Mouse (Mus musculus): Measurements from ENCODE around the gene Cmya5. TPM values are rescaled to one million over a fixed set of nuclear protein-coding genes. Genes with fewer than 3 reads are reported as not detected.
"Not testable (repeated sequence)": the region's sequence is repeated elsewhere in the genome, so short reads cannot be mapped to it uniquely, and the experiment has no call there.

The Cmya5 gene
- 0.11 and 0.14 TPM in 2 replicates for polyA plus RNA-seq (2016; fragmentation: Nextera tagmentation; extraction: Ambion mirVana)

DNA sequence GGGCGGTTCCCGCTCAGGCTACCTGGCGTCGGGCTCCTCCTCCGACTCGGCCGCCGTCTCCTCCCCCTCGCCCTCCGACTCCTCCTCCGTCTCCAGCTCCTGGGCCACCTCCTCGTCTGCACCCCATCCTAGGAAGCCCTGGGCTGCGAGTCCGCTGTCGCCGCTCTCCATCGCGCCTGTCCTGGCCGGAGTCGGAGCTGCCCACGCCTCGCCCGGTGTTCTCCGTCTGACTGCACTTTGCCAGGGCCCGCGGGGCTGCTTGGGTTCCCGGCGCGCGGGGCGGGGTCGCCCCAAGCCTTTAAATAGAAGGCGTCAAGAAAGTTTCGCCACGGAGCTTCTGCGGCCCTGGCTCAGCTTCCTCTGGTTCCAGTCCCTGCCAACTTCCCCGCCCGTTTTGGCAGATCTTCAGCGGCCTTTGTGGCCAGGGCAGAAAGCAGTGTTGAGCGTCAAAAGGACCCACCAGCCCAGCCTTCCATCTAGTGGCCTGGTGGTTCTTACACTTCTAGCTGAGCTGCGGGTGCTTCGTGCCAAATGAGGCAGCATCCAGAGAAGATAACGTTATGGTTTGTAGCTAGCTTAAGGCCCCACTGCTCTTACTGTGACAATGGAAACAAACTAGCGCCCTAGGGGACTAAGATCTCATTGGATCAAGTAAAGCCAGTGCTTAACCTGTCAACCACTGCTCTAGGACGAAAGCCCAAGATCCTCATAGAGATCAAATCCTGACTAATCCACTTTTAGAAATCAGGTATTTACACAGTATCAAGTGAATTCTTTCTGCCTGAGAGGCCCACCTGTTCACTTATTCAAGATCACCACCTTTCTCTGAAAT lies at the start of gene Cmya5:
Cmya5 (minus strand) TSS at position 389 of the 832 bp plus-strand sequence.
- H3K4me1 ChIP-seq = peaks cover 11% of the 10 kb centered on the region
- H3K9me3 ChIP-seq = no peaks in the 10 kb centered on the region
- H3K4me2 ChIP-seq (replicated peaks) = peak within 1 kb of the TSS; percentile 87
- no peaks in the 10 kb centered on the region for H3K27me3 ChIP-seq
- WGBS = under 1% methylated on average over 44 of the region's 45 CpGs
- H3K4me3 ChIP-seq = peak within 1 kb of the TSS; percentile 54
- H3K27ac ChIP-seq = peak within 1 kb of the TSS; percentile 75
- peak; percentile 85 for ATAC-seq (ENCODE audit: insufficient number of reproducible peaks, insufficient read depth, low FRiP score, low TSS enrichment)
- H3K9ac ChIP-seq = peak within 1 kb of the TSS; percentile 64
- peaks cover 12% of the 10 kb centered on the region for H3K36me3 ChIP-seq

DNA sequence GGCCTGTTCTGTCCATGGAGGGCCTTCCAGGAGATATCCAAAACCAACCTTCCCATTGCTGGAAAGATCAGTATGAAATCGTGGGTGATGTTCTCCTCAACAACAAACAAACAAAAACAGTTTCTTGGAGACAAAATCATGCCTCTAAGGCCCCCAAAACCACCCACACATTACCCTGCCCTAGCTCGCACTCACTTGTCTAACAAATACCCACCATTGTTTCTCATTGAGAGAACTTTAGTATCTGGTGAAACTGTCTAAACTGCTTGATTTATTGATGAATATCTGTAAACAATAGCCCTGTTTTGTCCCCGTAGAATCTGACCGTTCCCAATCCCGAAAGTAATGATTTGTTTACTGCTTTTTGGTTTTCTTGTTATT lies 48.1 kb upstream of the Cmya5 start:
- peak overlapping the region; percentile 99 for H3K27ac ChIP-seq
- peak overlapping the region; percentile 66 for H3K4me2 ChIP-seq (replicated peaks)
- peaks cover 10% of the 10 kb centered on the region for H3K4me1 ChIP-seq
- 76% methylated on average over 5 of the region's 5 CpGs for WGBS
- H3K4me3 ChIP-seq = peak overlapping the region; percentile 99
- 0 out of 2 replicates have a peak, but pooled peaks have one; percentile 31 for ATAC-seq (ENCODE audit: insufficient number of reproducible peaks, insufficient read depth, low FRiP score, low TSS enrichment)
- no peaks in the 10 kb centered on the region for H3K9me3 ChIP-seq
- no peaks in the 10 kb centered on the region for H3K27me3 ChIP-seq
- no peaks in the 10 kb centered on the region for H3K36me3 ChIP-seq
- peak overlapping the region; percentile 43 for H3K9ac ChIP-seq

DNA sequence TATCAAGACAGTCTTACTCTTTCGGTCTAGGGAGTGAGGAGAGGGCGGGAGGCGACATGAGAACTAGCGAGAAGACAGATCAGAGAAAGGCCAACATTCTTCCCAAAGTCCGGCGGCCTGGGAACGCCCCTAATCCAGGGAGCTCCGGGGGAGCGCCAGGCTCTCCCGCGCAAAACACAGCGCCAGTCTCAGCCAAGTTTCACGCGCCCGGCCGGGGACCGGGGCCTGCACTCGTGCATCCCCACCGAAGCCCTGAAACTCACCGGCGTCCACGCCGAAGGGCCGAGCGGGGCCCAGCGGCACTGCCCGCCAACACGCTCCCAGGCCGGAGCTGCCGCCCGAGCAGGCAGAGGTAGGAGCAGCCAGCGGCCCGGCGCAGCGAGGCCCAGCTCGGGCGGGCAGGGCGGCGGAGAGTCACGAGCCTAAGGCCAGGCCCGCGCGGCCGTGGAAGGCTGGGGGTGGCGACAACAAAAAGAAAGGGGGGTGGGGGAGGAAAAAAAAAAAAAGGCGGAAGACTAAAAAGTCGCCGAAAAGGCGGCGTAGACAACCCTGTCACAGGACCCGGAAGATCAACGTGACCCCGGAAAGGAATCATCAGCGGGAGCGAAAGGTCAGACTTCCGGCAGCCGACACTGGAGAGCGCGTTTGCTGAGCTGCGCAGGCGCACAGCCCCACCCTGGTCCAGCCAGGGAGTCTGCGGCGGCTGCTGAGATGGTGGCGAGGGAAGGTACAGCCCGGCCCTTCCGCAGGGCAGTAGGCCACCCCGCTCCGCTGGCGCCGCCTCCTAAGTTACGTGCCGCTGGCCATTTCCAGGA lies 47.5 kb upstream of the Cmya5 start, which contains the start of gene Tent2:
Tent2 (minus strand) TSS at position 555 of the 815 bp plus-strand sequence.
- H3K9me3 ChIP-seq = no peaks in the 10 kb centered on the region
- no peaks in the 10 kb centered on the region for H3K36me3 ChIP-seq
- H3K4me2 ChIP-seq (replicated peaks) = peak within 1 kb of the TSS; percentile 66
- under 1% methylated on average over 69 of the region's 72 CpGs for WGBS
- peaks cover 10% of the 10 kb centered on the region for H3K4me1 ChIP-seq
- peak within 1 kb of the TSS; percentile 99 for H3K4me3 ChIP-seq
- H3K9ac ChIP-seq = peak within 1 kb of the TSS; percentile 97
- peak within 1 kb of the TSS; percentile 99 for H3K27ac ChIP-seq
- ATAC-seq (ENCODE audit: insufficient number of reproducible peaks, insufficient read depth, low FRiP score, low TSS enrichment) = peak; percentile 99
- H3K27me3 ChIP-seq = no peaks in the 10 kb centered on the region

DNA sequence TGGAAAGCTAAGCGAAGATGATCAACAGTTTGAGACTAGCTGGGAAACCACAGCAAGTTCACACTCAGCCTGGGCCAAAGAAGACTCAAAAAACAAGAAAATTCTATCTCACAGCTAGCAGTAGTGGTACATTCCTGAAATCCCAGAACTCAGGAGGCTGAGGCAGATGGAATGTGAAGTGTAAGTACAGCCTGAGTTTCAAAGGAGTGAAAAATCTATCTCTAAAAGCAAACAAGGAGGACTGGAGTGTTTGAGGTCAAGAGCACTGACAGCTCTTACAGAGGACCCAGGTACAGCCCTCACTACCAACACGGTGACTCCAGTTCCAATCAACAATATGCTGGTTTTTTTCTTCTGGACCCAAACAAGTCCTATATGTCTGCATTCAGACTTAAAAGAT lies 44.9 kb upstream of the Cmya5 start:
- H3K36me3 ChIP-seq = no peaks in the 10 kb centered on the region
- WGBS = 78% methylated on average over 2 of the region's 2 CpGs

DNA sequence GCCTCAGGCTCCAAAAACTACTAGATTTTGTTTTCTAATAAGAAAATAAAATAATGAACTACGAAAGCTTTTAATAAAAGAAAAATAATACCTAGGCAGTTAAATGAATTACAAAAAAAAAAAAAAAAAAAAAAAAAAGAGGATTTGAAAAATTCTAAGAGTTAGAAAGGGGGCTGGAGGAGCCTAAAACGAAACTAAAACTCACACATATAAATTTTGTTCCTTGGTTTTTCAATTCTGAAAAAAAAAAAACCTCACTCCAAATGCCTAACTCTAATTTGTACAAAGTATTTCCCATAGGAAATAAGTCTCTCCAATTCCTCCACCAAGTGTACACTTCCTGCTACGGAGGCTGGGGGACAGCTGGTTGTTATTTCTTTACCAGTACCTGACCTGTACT lies 44.2 kb upstream of the Cmya5 start:
- no peak overlapping the region for H3K4me3 ChIP-seq
- no peak for ATAC-seq (ENCODE audit: insufficient number of reproducible peaks, insufficient read depth, low FRiP score, low TSS enrichment)
- H3K4me2 ChIP-seq (replicated peaks) = no peak overlapping the region
- H3K4me1 ChIP-seq = peaks cover 10% of the 10 kb centered on the region
- H3K9me3 ChIP-seq = no peaks in the 10 kb centered on the region
- no peak overlapping the region for H3K27ac ChIP-seq
- no peaks in the 10 kb centered on the region for H3K27me3 ChIP-seq
- peaks cover 3% of the 10 kb centered on the region; the same call in 1 of the 2 replicates for H3K36me3 ChIP-seq
- no peak overlapping the region for H3K9ac ChIP-seq
- whole genome bisulfite sequencing = 65% methylated on average over 3 of the region's 3 CpGs

More for the DNA sequence above, 44.9 kb upstream of the Cmya5 start:
- ATAC-seq (ENCODE audit: insufficient number of reproducible peaks, insufficient read depth, low FRiP score, low TSS enrichment) = no peak
- no peak overlapping the region; the same call in 1 of the 2 replicates for H3K27ac ChIP-seq
- H3K4me2 ChIP-seq (replicated peaks) = 0 out of 2 replicates have a peak overlapping the region, but pooled peaks have one; percentile 9
- H3K4me3 ChIP-seq = no peak overlapping the region
- peaks cover 10% of the 10 kb centered on the region for H3K4me1 ChIP-seq
- no peaks in the 10 kb centered on the region for H3K27me3 ChIP-seq
- no peak overlapping the region for H3K9ac ChIP-seq
- no peaks in the 10 kb centered on the region for H3K9me3 ChIP-seq

DNA sequence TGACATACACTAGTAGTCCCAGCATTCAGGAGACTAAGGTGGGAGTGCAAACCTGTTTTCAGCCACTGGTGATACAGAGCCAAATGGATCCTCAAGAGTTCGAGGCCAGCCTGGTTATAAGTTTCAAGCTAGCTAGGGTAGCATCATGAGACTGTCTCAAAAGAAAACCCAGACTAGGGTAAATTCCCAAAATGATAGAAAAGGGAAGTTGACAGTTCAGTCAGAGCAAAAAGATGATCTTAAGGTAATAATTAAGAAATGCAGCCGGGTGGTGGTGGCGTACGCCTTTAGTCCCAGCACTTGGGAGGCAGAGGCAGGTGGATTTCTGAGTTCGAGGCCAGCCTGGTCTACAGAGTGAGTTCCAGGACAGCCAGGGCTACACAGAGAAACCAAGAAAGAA lies 43.3 kb upstream of the Cmya5 start:
- WGBS = 98% methylated on average over 5 of the region's 5 CpGs
- not testable (repeated sequence) for H3K9ac ChIP-seq; H3K36me3 ChIP-seq; H3K4me3 ChIP-seq; H3K9me3 ChIP-seq; H3K4me1 ChIP-seq; H3K27me3 ChIP-seq; H3K27ac ChIP-seq; ATAC-seq (ENCODE audit: insufficient number of reproducible peaks, insufficient read depth, low FRiP score, low TSS enrichment); H3K4me2 ChIP-seq (replicated peaks)

DNA sequence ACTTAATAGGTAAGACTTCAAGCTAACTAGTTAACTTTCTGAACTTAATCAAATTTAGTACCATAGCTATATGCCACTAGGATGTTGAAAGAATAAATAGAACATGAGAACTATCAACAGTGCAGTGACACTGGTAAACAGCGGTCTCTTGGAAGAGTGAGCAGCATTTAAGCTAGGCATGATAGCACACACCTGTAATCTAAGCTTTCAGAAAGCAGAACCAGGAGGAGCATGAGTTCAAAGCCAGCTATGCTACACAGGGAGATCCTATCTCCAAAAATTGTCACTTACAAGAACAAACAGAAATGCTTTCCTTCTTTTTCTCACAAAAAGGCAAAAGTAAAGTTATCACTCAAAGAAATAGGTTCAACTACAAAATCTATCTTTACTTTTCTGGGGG lies 35.8 kb upstream of the Cmya5 start:
- Histone ChIP-seq H3K4me3 (no peak overlapping the region), H3K36me3 (peaks cover 21% of the 10 kb centered on the region)

GRCm38 (mm10) chr13:93179522-93179921 lies 35.0 kb upstream of the Cmya5 start:
- 80% methylated on average over 2 of the region's 2 CpGs for WGBS
- ATAC-seq (ENCODE audit: insufficient number of reproducible peaks, insufficient read depth, low FRiP score, low TSS enrichment) = no peak
- no peak overlapping the region for H3K4me2 ChIP-seq (replicated peaks)
- H3K27me3 ChIP-seq = no peaks in the 10 kb centered on the region
- peaks cover 21% of the 10 kb centered on the region for H3K36me3 ChIP-seq
- H3K9me3 ChIP-seq = no peaks in the 10 kb centered on the region
- H3K4me3 ChIP-seq = no peak overlapping the region
- H3K4me1 ChIP-seq = no peaks in the 10 kb centered on the region
- H3K27ac ChIP-seq = no peak overlapping the region
- no peak overlapping the region for H3K9ac ChIP-seq

More for the DNA sequence above, 35.8 kb upstream of the Cmya5 start:
- H3K4me1 ChIP-seq = no peaks in the 10 kb centered on the region
- 94% methylated on average over 1 of the region's 1 CpGs for WGBS
- no peak overlapping the region for H3K27ac ChIP-seq
- H3K9ac ChIP-seq = no peak overlapping the region
- no peaks in the 10 kb centered on the region for H3K9me3 ChIP-seq
- H3K27me3 ChIP-seq = no peaks in the 10 kb centered on the region
- ATAC-seq (ENCODE audit: insufficient number of reproducible peaks, insufficient read depth, low FRiP score, low TSS enrichment) = no peak
- H3K4me2 ChIP-seq (replicated peaks) = no peak overlapping the region

- ATAC-seq (ENCODE audit: insufficient number of reproducible peaks, insufficient read depth, low FRiP score, low TSS enrichment) = no peak
- Histone ChIP-seq H3K9ac (no peak overlapping the region), H3K9me3 (no peaks in the 10 kb centered on the region), H3K27ac (no peak overlapping the region), H3K4me2 (replicated peaks) (no peak overlapping the region), H3K4me1 (no peaks in the 10 kb centered on the region), H3K36me3 (peaks cover 22% of the 10 kb centered on the region), H3K27me3 (no peaks in the 10 kb centered on the region), H3K4me3 (no peak overlapping the region)
Observed at GRCm38 (mm10) chr13:93177571-93177970, 33.0 kb upstream of the Cmya5 start.

GRCm38 (mm10) chr13:93163303-93163702 lies 18.8 kb upstream of the Cmya5 start:
- peaks cover 41% of the 10 kb centered on the region for H3K36me3 ChIP-seq
- 96% methylated on average over 4 of the region's 4 CpGs for WGBS

DNA sequence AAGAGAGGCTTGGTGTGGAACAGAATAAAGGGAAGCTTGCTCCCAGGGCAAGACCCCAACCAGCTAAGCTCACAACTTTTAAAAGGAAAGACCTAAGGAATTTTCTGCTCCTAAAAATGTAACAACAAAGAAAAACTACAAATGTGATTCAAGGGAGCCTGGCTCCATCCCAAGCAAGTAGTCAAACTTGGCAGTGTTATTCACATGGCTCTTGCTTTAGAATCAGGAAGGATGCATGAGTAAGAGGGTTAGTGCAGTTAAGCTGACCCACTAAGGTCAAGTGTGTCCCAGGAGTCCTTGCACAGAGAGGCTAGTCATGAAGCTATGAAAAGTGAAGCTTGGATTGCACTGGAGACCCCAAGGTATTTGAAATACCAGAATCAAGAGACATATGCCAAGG lies 17.9 kb upstream of the Cmya5 start:
- no peaks in the 10 kb centered on the region for H3K27me3 ChIP-seq
- H3K4me3 ChIP-seq = no peak overlapping the region
- no peaks in the 10 kb centered on the region for H3K4me1 ChIP-seq
- no peaks in the 10 kb centered on the region for H3K9me3 ChIP-seq
- no peak overlapping the region for H3K27ac ChIP-seq
- no peak overlapping the region for H3K4me2 ChIP-seq (replicated peaks)
- ATAC-seq (ENCODE audit: insufficient number of reproducible peaks, insufficient read depth, low FRiP score, low TSS enrichment) = no peak
- no peak overlapping the region for H3K9ac ChIP-seq
- peaks cover 36% of the 10 kb centered on the region for H3K36me3 ChIP-seq

More at GRCm38 (mm10) chr13:93163303-93163702, 18.8 kb upstream of the Cmya5 start:
- H3K27me3 ChIP-seq = no peaks in the 10 kb centered on the region
- no peak for ATAC-seq (ENCODE audit: insufficient number of reproducible peaks, insufficient read depth, low FRiP score, low TSS enrichment)
- H3K9me3 ChIP-seq = no peaks in the 10 kb centered on the region
- H3K4me3 ChIP-seq = no peak overlapping the region
- H3K4me2 ChIP-seq (replicated peaks) = no peak overlapping the region
- no peak overlapping the region for H3K9ac ChIP-seq
- no peaks in the 10 kb centered on the region for H3K4me1 ChIP-seq
- H3K27ac ChIP-seq = no peak overlapping the region

Measured in embryonic facial prominence, embryonic 12.5 days (tissue).